Comparison of ENCODE assay signal across 7 mouse cellular contexts in the genomic region with DNA sequence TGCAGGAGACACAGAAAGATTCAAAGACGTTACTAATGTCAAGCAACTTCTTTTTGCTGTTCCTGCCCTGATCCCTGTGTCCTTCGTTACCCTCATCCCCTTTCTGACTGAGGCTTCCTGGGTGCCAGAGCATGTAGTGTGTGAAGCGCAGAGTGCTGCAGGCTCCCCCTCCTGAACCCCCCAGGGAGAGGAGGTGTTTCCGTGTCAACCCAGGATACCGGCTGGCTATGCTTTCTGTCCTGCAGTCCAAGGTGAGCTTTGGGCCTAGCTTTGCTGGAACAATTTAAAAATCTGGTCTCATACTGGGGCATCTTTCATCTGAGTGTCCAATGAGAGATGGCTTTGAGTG.
A peak's percentile ranks its signal among the peaks of the same experiment; 100 is the strongest.
DNase-seq lines count a peak whose midpoint lies in the region; ATAC-seq lines count a peak whose summit lies in the region.

No protein-coding gene starts in this region.

- H3K36me3 ChIP-seq in hindbrain, embryonic 11.5 days (ENCODE audit: control insufficient read depth, insufficient read depth, low read length), result no peaks in the 10 kb centered on the region
- no peaks in the 10 kb centered on the region for H3K36me3 ChIP-seq in hindbrain, embryonic 10.5 days
- no peaks in the 10 kb centered on the region for H3K36me3 ChIP-seq in neural tube, embryonic 12.5 days
- H3K36me3 ChIP-seq in hindbrain, embryonic 16.5 days (ENCODE audit: control insufficient read depth, insufficient read depth, low read length), result no peaks in the 10 kb centered on the region

- 70% methylated on average over 5 of the region's 5 CpGs for WGBS in hindbrain, embryonic 11.5 days
- WGBS in hindbrain, embryonic 10.5 days, result 64% methylated on average over 5 of the region's 5 CpGs
- WGBS in neural tube, embryonic 12.5 days, result 67% methylated on average over 5 of the region's 5 CpGs
- WGBS in hindbrain, embryonic 16.5 days, result 51% methylated on average over 5 of the region's 5 CpGs

- no peak for DNase-seq in hindbrain, embryonic 11.5 days (ENCODE audit: low spot score)
- DNase-seq in hindbrain, embryonic 10.5 days (ENCODE audit: low spot score), result no peak
- no peak for DNase-seq in neural tube, embryonic 10.5 days (ENCODE audit: extremely low spot score, low spot score)
- no peak for DNase-seq in embryo, embryonic 10.5 days (ENCODE audit: low spot score)
- no peak for DNase-seq in left cerebral cortex, adult 9 months (ENCODE audit: low spot score in 2 of 2)

- H3K4me3 ChIP-seq in hindbrain, embryonic 11.5 days (ENCODE audit: low read depth, low read length), result no peak overlapping the region
- no peak overlapping the region for H3K4me3 ChIP-seq in hindbrain, embryonic 10.5 days
- H3K4me3 ChIP-seq in neural tube, embryonic 12.5 days, result no peak overlapping the region
- H3K4me3 ChIP-seq in hindbrain, embryonic 16.5 days (ENCODE audit: low read length), result no peak overlapping the region

- peak; percentile 38 for ATAC-seq in hindbrain, embryonic 11.5 days (ENCODE audit: low FRiP score)
- ATAC-seq in neural tube, embryonic 12.5 days (ENCODE audit: low FRiP score, low read depth), result no peak
- ATAC-seq in hindbrain, embryonic 16.5 days, result no peak; the same call in 1 of the 2 replicates

- no peaks in the 10 kb centered on the region for H3K27me3 ChIP-seq in hindbrain, embryonic 11.5 days (ENCODE audit: control insufficient read depth, insufficient read depth, low read length)
- H3K27me3 ChIP-seq in hindbrain, embryonic 10.5 days (ENCODE audit: insufficient read depth, poor library complexity, severe bottlenecking), result no peaks in the 10 kb centered on the region
- H3K27me3 ChIP-seq in neural tube, embryonic 12.5 days (replicated peaks), result no peaks in the 10 kb centered on the region
- H3K27me3 ChIP-seq in hindbrain, embryonic 16.5 days (replicated peaks; ENCODE audit: control insufficient read depth, insufficient read depth, low read length), result no peaks in the 10 kb centered on the region

- H3K9me3 ChIP-seq in hindbrain, embryonic 11.5 days (ENCODE audit: control insufficient read depth, low read length), result no peaks in the 10 kb centered on the region
- H3K9me3 ChIP-seq in hindbrain, embryonic 10.5 days, result no peaks in the 10 kb centered on the region
- H3K9me3 ChIP-seq in neural tube, embryonic 12.5 days, result no peaks in the 10 kb centered on the region
- H3K9me3 ChIP-seq in hindbrain, embryonic 16.5 days (ENCODE audit: control insufficient read depth, low read length), result no peaks in the 10 kb centered on the region

- no peak overlapping the region for H3K4me2 ChIP-seq in hindbrain, embryonic 11.5 days (replicated peaks; ENCODE audit: low read depth, low read length)
- 0 out of 2 replicates have a peak overlapping the region, but pooled peaks have one; percentile 32 for H3K4me2 ChIP-seq in neural tube, embryonic 12.5 days (replicated peaks)
- peak overlapping the region; percentile 19 for H3K4me2 ChIP-seq in hindbrain, embryonic 16.5 days (ENCODE audit: low read length)

- no peaks in the 10 kb centered on the region for H3K4me1 ChIP-seq in hindbrain, embryonic 11.5 days (replicated peaks; ENCODE audit: control insufficient read depth, insufficient read depth, low read length)
- H3K4me1 ChIP-seq in hindbrain, embryonic 10.5 days (replicated peaks), result peaks cover 10% of the 10 kb centered on the region
- H3K4me1 ChIP-seq in neural tube, embryonic 12.5 days, result peaks cover 6% of the 10 kb centered on the region; the same call in 1 of the 2 replicates
- no peaks in the 10 kb centered on the region for H3K4me1 ChIP-seq in hindbrain, embryonic 16.5 days (ENCODE audit: control insufficient read depth, insufficient read depth, low read depth, low read length)

- no peak overlapping the region for H3K9ac ChIP-seq in hindbrain, embryonic 11.5 days (ENCODE audit: low read depth, low read length)
- H3K9ac ChIP-seq in neural tube, embryonic 12.5 days, result no peak overlapping the region
- H3K9ac ChIP-seq in hindbrain, embryonic 16.5 days (ENCODE audit: low read depth, low read length), result no peak overlapping the region

- H3K27ac ChIP-seq in hindbrain, embryonic 11.5 days (ENCODE audit: low read depth, low read length), result no peak overlapping the region
- no peak overlapping the region; the same call in 1 of the 2 replicates for H3K27ac ChIP-seq in hindbrain, embryonic 10.5 days
- no peak overlapping the region for H3K27ac ChIP-seq in neural tube, embryonic 12.5 days
- no peak overlapping the region for H3K27ac ChIP-seq in hindbrain, embryonic 16.5 days (ENCODE audit: low read depth, low read length)
